Mouse (Mus musculus): Measurements from ENCODE around the gene Cep170. TPM values are rescaled to one million over a fixed set of nuclear protein-coding genes. Genes with fewer than 3 reads are reported as not detected.

Gene Cep170
- 6.3 and 12.1 TPM in 2 replicates for polyA plus RNA-seq (2011; ENCODE audit: insufficient read depth, insufficient read length, low replicate concordance, missing spikeins)

DNA sequence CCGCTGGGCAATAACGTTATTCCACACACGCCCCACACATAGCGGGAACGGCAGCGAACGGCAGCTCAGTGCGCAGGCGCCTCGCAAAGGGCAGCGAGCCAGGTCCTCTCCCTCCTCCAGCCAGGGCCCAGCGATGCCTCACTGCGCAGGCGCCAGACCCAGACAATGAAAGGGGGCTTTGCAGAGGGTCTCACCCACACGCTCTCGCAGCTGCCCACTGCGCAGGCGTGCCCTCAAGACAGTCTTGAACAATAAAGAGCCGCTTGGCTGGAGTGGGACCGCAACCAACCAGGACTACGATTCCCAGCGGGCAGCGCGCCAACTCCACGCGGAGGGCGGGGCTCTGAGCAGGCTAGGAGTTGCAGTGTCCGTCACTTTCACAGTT, at the start of gene Cep170:
Gene Cep170, minus strand, starts transcription at position 32 of the 385 bp plus-strand sequence.
- Histone ChIP-seq H3K27ac (ENCODE audit: control insufficient read depth, insufficient read depth, low read depth, low read length, poor library complexity) (peak within 1 kb of the TSS; percentile 96), H3K4me1 (ENCODE audit: control insufficient read depth, insufficient read depth, low read length) (peaks cover 6% of the 10 kb centered on the region), H3K4me3 (replicated peaks; ENCODE audit: control insufficient read depth, low read depth, low read length) (peak within 1 kb of the TSS; percentile 80)
- WGBS: under 1% methylated on average over 28 of the region's 28 CpGs
- TF ChIP-seq POLR2A (IDR thresholded peaks at IDR 0.05; ENCODE audit: borderline replicate concordance, control insufficient read depth, low read depth, low read length): peak; percentile 61; the same call in 1 of the 2 replicates
- TF ChIP-seq CTCF (IDR thresholded peaks at IDR 0.05; ENCODE audit: control insufficient read depth, insufficient read depth, low read length): 0 out of 2 replicates have a peak, but pooled peaks have one; percentile 2

DNA sequence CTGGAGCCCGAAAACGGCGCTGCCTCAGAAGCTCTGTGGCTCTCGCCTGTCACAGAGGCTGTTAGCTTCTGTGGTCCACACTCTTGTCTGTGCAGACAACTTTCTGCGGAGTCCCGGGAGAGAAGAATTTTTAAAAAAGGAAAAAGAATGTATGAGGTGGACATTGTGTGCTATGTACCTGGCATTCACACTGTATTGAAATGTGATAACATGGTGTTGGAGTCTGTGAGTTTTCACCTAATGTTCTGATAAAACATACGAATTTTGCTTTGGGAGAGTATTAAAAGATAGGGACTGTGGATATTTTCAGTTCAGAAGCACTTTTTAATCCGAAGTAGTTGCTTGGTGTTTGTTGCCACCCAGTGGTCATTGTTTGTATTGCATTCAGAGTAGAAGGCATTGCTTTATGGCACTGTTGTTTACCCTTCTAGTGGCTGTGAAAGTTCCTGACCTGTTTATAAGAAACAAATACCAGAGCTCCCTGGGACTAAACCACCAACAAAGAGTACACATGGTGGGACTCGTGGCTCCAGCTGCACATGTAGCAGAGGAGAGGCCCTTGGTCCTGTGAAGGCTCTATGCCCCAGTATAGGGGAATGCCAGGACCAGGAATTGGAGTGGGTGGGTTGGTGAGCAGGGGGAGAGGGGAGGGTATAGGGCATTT, 48.2 kb upstream of the Cep170 start:
- Histone ChIP-seq H3K4me3 (replicated peaks; ENCODE audit: control insufficient read depth, low read depth, low read length) (no peak overlapping the region), H3K27ac (ENCODE audit: control insufficient read depth, insufficient read depth, low read depth, low read length, poor library complexity) (no peak overlapping the region), H3K4me1 (ENCODE audit: control insufficient read depth, insufficient read depth, low read length) (no peaks in the 10 kb centered on the region)
- 62% methylated on average over 9 of the region's 9 CpGs for WGBS
- TF ChIP-seq POLR2A (IDR thresholded peaks at IDR 0.05; ENCODE audit: borderline replicate concordance, control insufficient read depth, low read depth, low read length) (no peak), CTCF (IDR thresholded peaks at IDR 0.05; ENCODE audit: control insufficient read depth, insufficient read depth, low read length) (no peak)

DNA sequence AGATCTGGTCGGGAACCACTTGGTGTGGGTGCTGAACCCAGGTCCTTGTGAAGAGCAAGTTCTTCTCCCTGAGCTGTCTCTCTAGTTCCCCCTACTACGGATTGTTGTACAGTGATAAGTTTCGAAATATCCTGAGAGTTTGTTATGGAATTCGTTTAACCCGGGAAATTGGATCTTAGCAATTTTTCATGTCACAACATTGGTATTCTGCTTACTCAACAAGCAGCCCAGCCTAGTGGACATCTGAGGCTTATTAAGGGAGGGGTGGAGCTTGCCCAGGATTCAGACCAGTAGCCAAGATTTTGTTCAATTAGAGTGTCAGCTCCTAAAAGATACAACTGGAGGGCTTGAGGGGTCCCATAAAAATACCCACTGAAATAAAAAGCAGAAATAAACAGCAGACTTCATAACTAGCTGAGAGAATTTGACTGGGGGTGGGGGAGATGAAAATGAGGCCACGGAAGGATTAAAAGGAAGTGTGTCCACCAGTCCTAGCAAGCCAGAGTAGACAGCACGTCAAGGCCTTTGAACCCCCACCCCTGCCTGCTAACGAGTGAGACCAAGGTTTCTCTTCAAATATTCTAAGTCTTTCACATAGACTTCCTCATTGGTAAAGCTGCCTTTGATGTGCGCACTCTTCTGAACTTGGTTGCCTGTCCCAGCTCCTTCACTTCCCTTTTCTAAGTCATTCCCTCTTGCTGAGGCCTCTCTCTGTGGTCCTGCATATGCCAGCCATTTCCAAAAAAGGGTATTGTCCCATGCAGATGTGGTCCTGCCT, 39.1 kb upstream of the Cep170 start:
- no peak overlapping the region for H3K4me3 ChIP-seq (replicated peaks; ENCODE audit: control insufficient read depth, low read depth, low read length)
- TF ChIP-seq CTCF (IDR thresholded peaks at IDR 0.05; ENCODE audit: control insufficient read depth, insufficient read depth, low read length) (no peak), POLR2A (IDR thresholded peaks at IDR 0.05; ENCODE audit: borderline replicate concordance, control insufficient read depth, low read depth, low read length) (no peak)
- H3K27ac ChIP-seq (ENCODE audit: control insufficient read depth, insufficient read depth, low read depth, low read length, poor library complexity): peak overlapping the region; percentile 43; the same call in 1 of the 2 replicates
- no peaks in the 10 kb centered on the region for H3K4me1 ChIP-seq (ENCODE audit: control insufficient read depth, insufficient read depth, low read length)
- 36% methylated on average over 9 of the region's 9 CpGs for WGBS

DNA sequence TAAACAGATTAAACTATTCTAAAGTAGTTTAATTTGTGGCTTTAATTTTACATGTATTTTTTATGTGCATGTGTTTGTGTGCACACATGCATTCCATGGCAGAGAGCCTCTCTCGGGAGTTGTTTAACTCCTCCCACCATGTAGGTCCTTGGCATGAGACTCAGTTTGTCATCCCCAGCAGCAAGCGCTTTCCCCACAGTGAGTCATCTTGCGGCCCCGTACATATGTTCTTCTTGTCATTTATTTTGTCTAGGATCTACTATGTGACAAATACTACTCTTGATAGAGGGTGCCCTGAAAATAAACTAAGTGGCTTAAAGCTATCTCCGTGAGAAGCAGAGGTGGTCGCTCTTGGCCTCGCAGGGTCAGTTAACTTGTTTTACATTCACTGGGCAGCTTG, 37.5 kb upstream of the Cep170 start:
- 92% methylated on average over 7 of the region's 7 CpGs for WGBS
- H3K27ac ChIP-seq (ENCODE audit: control insufficient read depth, insufficient read depth, low read depth, low read length, poor library complexity): no peak overlapping the region
- TF ChIP-seq POLR2A (IDR thresholded peaks at IDR 0.05; ENCODE audit: borderline replicate concordance, control insufficient read depth, low read depth, low read length): no peak
- TF ChIP-seq CTCF (IDR thresholded peaks at IDR 0.05; ENCODE audit: control insufficient read depth, insufficient read depth, low read length): no peak
- H3K4me1 ChIP-seq (ENCODE audit: control insufficient read depth, insufficient read depth, low read length): no peaks in the 10 kb centered on the region
- no peak overlapping the region for H3K4me3 ChIP-seq (replicated peaks; ENCODE audit: control insufficient read depth, low read depth, low read length)

DNA sequence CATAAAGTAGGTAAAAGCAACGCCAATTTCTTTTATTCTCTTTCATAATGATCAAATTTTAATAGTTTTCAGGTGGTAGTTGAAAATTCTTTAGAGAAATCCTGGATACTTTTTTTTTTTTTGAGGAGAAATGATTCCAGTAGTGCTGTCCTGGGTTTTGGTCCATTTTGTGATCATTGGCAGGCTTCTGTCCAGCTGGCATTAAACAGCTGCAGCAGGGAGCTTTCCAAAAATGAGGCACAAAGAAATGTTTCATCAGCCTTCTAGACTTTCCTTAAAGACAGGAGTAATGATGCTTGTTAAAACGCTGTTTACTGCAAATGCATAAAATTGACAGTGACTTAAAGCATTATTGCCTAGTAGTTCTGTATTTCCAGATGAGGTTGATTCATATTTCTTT, 35.5 kb upstream of the Cep170 start:
- 80% methylated on average over 2 of the region's 2 CpGs for WGBS
- Histone ChIP-seq H3K4me3 (replicated peaks; ENCODE audit: control insufficient read depth, low read depth, low read length) (no peak overlapping the region), H3K4me1 (ENCODE audit: control insufficient read depth, insufficient read depth, low read length) (no peaks in the 10 kb centered on the region), H3K27ac (ENCODE audit: control insufficient read depth, insufficient read depth, low read depth, low read length, poor library complexity) (no peak overlapping the region)
- TF ChIP-seq CTCF (IDR thresholded peaks at IDR 0.05; ENCODE audit: control insufficient read depth, insufficient read depth, low read length): no peak
- no peak for TF ChIP-seq POLR2A (IDR thresholded peaks at IDR 0.05; ENCODE audit: borderline replicate concordance, control insufficient read depth, low read depth, low read length)

DNA sequence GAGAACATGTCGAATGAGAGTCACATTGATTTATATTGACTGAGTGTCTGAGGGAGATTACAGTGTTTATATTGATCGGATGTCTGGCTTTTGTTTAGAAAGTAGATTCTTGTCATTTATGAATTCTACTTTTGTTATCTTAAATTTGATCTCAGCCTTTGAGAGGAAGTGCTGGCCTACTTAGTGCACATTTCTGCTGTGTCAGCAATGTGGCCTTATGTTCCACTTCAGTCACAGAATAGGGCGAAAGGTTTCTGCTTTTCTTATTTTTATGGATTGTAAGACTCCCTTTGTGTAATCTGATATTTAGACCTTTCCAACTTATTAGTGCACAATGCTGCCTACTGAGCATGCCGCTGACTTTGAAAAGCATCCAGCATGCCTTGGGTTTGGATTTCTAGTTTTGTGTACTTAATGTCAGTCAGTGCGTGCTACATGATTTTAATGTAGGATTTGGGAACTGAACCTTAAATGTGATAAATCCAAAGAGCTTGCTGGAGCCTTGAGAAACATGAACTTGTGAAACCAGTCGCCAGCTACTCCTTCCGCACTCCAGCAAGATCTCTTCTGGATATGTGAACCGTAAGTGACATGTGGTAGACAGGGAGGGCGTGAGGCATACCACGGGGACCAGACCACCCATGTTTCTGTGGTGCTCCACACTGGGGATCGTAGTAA, 34.9 kb upstream of the Cep170 start:
- no peak overlapping the region for H3K4me3 ChIP-seq (replicated peaks; ENCODE audit: control insufficient read depth, low read depth, low read length)
- no peak overlapping the region for H3K27ac ChIP-seq (ENCODE audit: control insufficient read depth, insufficient read depth, low read depth, low read length, poor library complexity)
- WGBS: 84% methylated on average over 11 of the region's 11 CpGs
- TF ChIP-seq POLR2A (IDR thresholded peaks at IDR 0.05; ENCODE audit: borderline replicate concordance, control insufficient read depth, low read depth, low read length) (no peak), CTCF (IDR thresholded peaks at IDR 0.05; ENCODE audit: control insufficient read depth, insufficient read depth, low read length) (no peak)
- H3K4me1 ChIP-seq (ENCODE audit: control insufficient read depth, insufficient read depth, low read length): no peaks in the 10 kb centered on the region

DNA sequence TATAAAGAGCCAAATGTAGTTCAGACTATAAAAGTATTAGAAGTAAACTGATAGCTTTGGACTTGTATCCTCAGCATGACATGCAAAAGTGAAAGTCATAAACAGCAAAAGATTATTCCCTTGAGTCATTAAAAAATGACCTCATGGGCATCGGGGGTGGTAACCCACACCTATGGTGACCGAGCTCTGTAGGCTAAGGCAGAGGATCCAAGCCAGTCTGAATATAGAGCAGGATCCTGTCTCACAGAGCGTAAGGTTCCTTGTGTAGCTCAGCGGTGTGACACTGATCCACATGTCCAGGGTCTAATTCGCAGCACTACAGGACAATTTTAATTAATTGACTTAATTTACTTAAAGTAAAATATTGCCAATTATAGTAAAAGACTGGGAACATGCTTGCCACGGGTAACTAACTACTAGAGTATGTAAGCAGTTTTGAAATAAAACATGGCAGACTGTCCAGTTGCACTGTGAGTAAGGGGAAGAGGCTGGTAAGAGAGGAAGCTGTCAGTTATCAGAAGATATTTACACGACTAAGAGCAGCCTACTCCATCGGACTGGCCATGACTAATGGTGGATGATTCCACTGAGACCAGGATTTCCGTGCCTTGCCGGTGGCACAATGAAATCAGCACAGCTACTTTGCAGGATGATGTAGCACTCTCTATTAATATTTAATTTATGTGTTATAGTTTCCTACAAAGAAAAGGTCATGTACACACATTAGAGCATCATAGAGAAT, 33.4 kb upstream of the Cep170 start:
- no peak overlapping the region for H3K27ac ChIP-seq (ENCODE audit: control insufficient read depth, insufficient read depth, low read depth, low read length, poor library complexity)
- 76% methylated on average over 10 of the region's 10 CpGs for WGBS
- no peak for TF ChIP-seq POLR2A (IDR thresholded peaks at IDR 0.05; ENCODE audit: borderline replicate concordance, control insufficient read depth, low read depth, low read length)
- no peak for TF ChIP-seq CTCF (IDR thresholded peaks at IDR 0.05; ENCODE audit: control insufficient read depth, insufficient read depth, low read length)
- no peaks in the 10 kb centered on the region for H3K4me1 ChIP-seq (ENCODE audit: control insufficient read depth, insufficient read depth, low read length)
- H3K4me3 ChIP-seq (replicated peaks; ENCODE audit: control insufficient read depth, low read depth, low read length): no peak overlapping the region

Measured in bone marrow, adult 2 months (tissue).